Mouse (Mus musculus) kidney, embryonic 16.5 days (tissue): Measurements from ENCODE around the gene Hbq1a. TPM values are rescaled to one million over a fixed set of nuclear protein-coding genes. Genes with fewer than 3 reads are reported as not detected.

Experiments
- ATAC-seq: fragments of 200-750 bp; cut with Nextera tagmentation; 2 replicates; pipeline ENCODE4 v1.8.0; 2017; ENCODE audit warnings: moderate TSS enrichment; ENCODE audit not compliant: low FRiP score, low TSS enrichment
- H3K27ac ChIP-seq: fragments of 300-500 bp; sonication (generic); 2 replicates; pipeline ENCODE4 v1.5.1; 2014; ENCODE audit warnings: low read length
- H3K27me3 ChIP-seq: fragments of 300-500 bp; sonication (generic); 2 replicates; pipeline ENCODE4 v1.6.1; 2014; ENCODE audit warnings: low read length, control low read depth, mixed read lengths; ENCODE audit not compliant: insufficient read depth
- H3K36me3 ChIP-seq: fragments of 300-500 bp; sonication (generic); 2 replicates; pipeline ENCODE4 v1.6.1; 2014; ENCODE audit warnings: low read length, control low read depth, mixed read lengths; ENCODE audit not compliant: insufficient read depth
- H3K4me1 ChIP-seq: fragments of 300-500 bp; sonication (generic); 2 replicates; pipeline ENCODE4 v1.6.1; 2014; ENCODE audit warnings: low read length, control low read depth, mixed read lengths; ENCODE audit not compliant: insufficient read depth
- H3K4me2 ChIP-seq: fragments of 300-500 bp; sonication (generic); replicated peaks from 2 replicates; pipeline ENCODE4 v1.6.1; 2014; ENCODE audit warnings: low read depth, low read length
- H3K4me3 ChIP-seq: fragments of 300-500 bp; sonication (generic); 2 replicates; pipeline ENCODE4 v1.5.1; 2014; ENCODE audit warnings: mild to moderate bottlenecking, low read length
- H3K9ac ChIP-seq: fragments of 300-500 bp; sonication (generic); replicated peaks from 2 replicates; pipeline ENCODE4 v1.6.1; 2014; ENCODE audit warnings: low read length
- H3K9me3 ChIP-seq: fragments of 300-500 bp; sonication (generic); 2 replicates; pipeline ENCODE4 v1.6.1; 2016; ENCODE audit warnings: low read length, control low read depth
- WGBS: fragments of 180-500 bp; shearing (Covaris S2); extraction: QIAGEN DNeasy Blood & Tissue Kit; methylation state at CpG from one replicate; pipeline ENCODE4 v1.1.7; 2014; 5-methylcytosine and 5-hydroxymethylcytosine counted together
- polyA plus RNA-seq: library from polyadenylated mRNA; unstranded; fragments of >200 nt; fragmentation: Nextera tagmentation; extraction: Ambion mirVana; gene quantifications from 2 replicates; pipeline ENCODE4 v1.2.1, GENCODE M21; 2015

Hbq1a gene
- polyA plus RNA-seq, 1 experiment from 2014 or later = 0.37 TPM

- Histone ChIP-seq H3K4me1 (peaks cover 11% of the 10 kb centered on the region), H3K9ac (no peak overlapping the region), H3K27ac (no peak overlapping the region), H3K4me2 (no peak overlapping the region), H3K27me3 (no peaks in the 10 kb centered on the region), H3K9me3 (no peaks in the 10 kb centered on the region), H3K4me3 (no peak overlapping the region), H3K36me3 (no peaks in the 10 kb centered on the region)
- 74% methylated on average over 3 of the region's 3 CpGs for WGBS
- peak; percentile 31; the same call in 1 of the 2 replicates for ATAC-seq
Measured at GRCm38 (mm10) chr11:32309928-32310327, 10.1 kb downstream of the Hbq1a start.

GRCm38 (mm10) chr11:32316009-32316408 lies 16.1 kb downstream of the Hbq1a start:
- H3K4me1 ChIP-seq = no peaks in the 10 kb centered on the region
- H3K4me3 ChIP-seq = no peak overlapping the region
- ATAC-seq = no peak
- no peak overlapping the region for H3K4me2 ChIP-seq
- no peaks in the 10 kb centered on the region for H3K27me3 ChIP-seq
- H3K36me3 ChIP-seq = no peaks in the 10 kb centered on the region
- no peak overlapping the region for H3K9ac ChIP-seq
- 85% methylated on average over 3 of the region's 3 CpGs for WGBS
- H3K27ac ChIP-seq = no peak overlapping the region
- no peaks in the 10 kb centered on the region for H3K9me3 ChIP-seq

- WGBS = 69% methylated on average over 11 of the region's 11 CpGs
- ATAC-seq = no peak
- no peaks in the 10 kb centered on the region for H3K36me3 ChIP-seq
Measured at GRCm38 (mm10) chr11:32320507-32321195, 20.8 kb downstream of the Hbq1a start.

GRCm38 (mm10) chr11:32321196-32321565 lies 21.3 kb downstream of the Hbq1a start:
- WGBS = 43% methylated on average over 8 of the region's 8 CpGs
- Histone ChIP-seq H3K4me1 (no peaks in the 10 kb centered on the region; the same call in 1 of the 2 replicates), H3K36me3 (no peaks in the 10 kb centered on the region), H3K4me2 (no peak overlapping the region), H3K27ac (no peak overlapping the region), H3K27me3 (no peaks in the 10 kb centered on the region), H3K9ac (no peak overlapping the region), H3K9me3 (no peaks in the 10 kb centered on the region), H3K4me3 (no peak overlapping the region)
- ATAC-seq = no peak

More at GRCm38 (mm10) chr11:32320507-32321195, 20.8 kb downstream of the Hbq1a start:
- H3K27ac ChIP-seq = no peak overlapping the region
- no peaks in the 10 kb centered on the region for H3K27me3 ChIP-seq
- H3K4me1 ChIP-seq = no peaks in the 10 kb centered on the region; the same call in 1 of the 2 replicates
- H3K4me2 ChIP-seq = no peak overlapping the region
- H3K9me3 ChIP-seq = no peaks in the 10 kb centered on the region
- no peak overlapping the region for H3K9ac ChIP-seq
- H3K4me3 ChIP-seq = no peak overlapping the region

GRCm38 (mm10) chr11:32324609-32325008 lies 24.7 kb downstream of the Hbq1a start:
- Histone ChIP-seq H3K27me3 (no peaks in the 10 kb centered on the region), H3K4me2 (peak overlapping the region; percentile 52), H3K9ac (peak overlapping the region; percentile 40), H3K36me3 (no peaks in the 10 kb centered on the region), H3K9me3 (no peaks in the 10 kb centered on the region), H3K27ac (no peak overlapping the region), H3K4me3 (peak overlapping the region; percentile 27), H3K4me1 (no peaks in the 10 kb centered on the region; the same call in 1 of the 2 replicates)
- WGBS = 6% methylated on average over 15 of the region's 15 CpGs
- ATAC-seq = peak; percentile 93

- Histone ChIP-seq H3K36me3 (no peaks in the 10 kb centered on the region), H3K4me2 (no peak overlapping the region; the same call in 1 of the 2 replicates), H3K27ac (peak overlapping the region; percentile 41), H3K9me3 (peaks cover 3% of the 10 kb centered on the region; the same call in 1 of the 2 replicates), H3K9ac (no peak overlapping the region), H3K27me3 (no peaks in the 10 kb centered on the region), H3K4me1 (peaks cover 12% of the 10 kb centered on the region), H3K4me3 (no peak overlapping the region)
- peak; percentile 49; the same call in 1 of the 2 replicates for ATAC-seq
- 23% methylated on average over 6 of the region's 6 CpGs for WGBS
Measured at GRCm38 (mm10) chr11:32331075-32331474, 31.2 kb downstream of the Hbq1a start.

- 67% methylated on average over 5 of the region's 5 CpGs for WGBS
- no peak for ATAC-seq
Measured at GRCm38 (mm10) chr11:32331861-32332260, 32.0 kb downstream of the Hbq1a start.

GRCm38 (mm10) chr11:32333235-32333634 lies 33.4 kb downstream of the Hbq1a start:
- peaks cover 9% of the 10 kb centered on the region; the same call in 1 of the 2 replicates for H3K9me3 ChIP-seq
- 74% methylated on average over 2 of the region's 2 CpGs for WGBS
- peaks cover 12% of the 10 kb centered on the region for H3K4me1 ChIP-seq
- no peaks in the 10 kb centered on the region for H3K27me3 ChIP-seq
- ATAC-seq = no peak
- no peak overlapping the region for H3K4me3 ChIP-seq
- H3K36me3 ChIP-seq = no peaks in the 10 kb centered on the region
- H3K27ac ChIP-seq = no peak overlapping the region
- H3K9ac ChIP-seq = no peak overlapping the region
- no peak overlapping the region for H3K4me2 ChIP-seq

More at GRCm38 (mm10) chr11:32331861-32332260, 32.0 kb downstream of the Hbq1a start:
- Histone ChIP-seq H3K4me1 (peaks cover 12% of the 10 kb centered on the region), H3K9me3 (peaks cover 7% of the 10 kb centered on the region; the same call in 1 of the 2 replicates), H3K9ac (no peak overlapping the region), H3K27ac (no peak overlapping the region), H3K27me3 (no peaks in the 10 kb centered on the region), H3K36me3 (no peaks in the 10 kb centered on the region), H3K4me3 (no peak overlapping the region), H3K4me2 (no peak overlapping the region)

GRCm38 (mm10) chr11:32336435-32336907 lies 36.6 kb downstream of the Hbq1a start:
- Histone ChIP-seq H3K4me2 (no peak overlapping the region), H3K4me3 (no peak overlapping the region), H3K9ac (no peak overlapping the region), H3K9me3 (peaks cover 9% of the 10 kb centered on the region; the same call in 1 of the 2 replicates), H3K4me1 (peaks cover 10% of the 10 kb centered on the region), H3K27ac (no peak overlapping the region), H3K36me3 (no peaks in the 10 kb centered on the region), H3K27me3 (no peaks in the 10 kb centered on the region)
- 93% methylated on average over 6 of the region's 6 CpGs for WGBS
- no peak for ATAC-seq

- H3K4me3 ChIP-seq = no peak overlapping the region
- WGBS = 22% methylated on average over 2 of the region's 2 CpGs
Measured at GRCm38 (mm10) chr11:32339131-32339531, 39.3 kb downstream of the Hbq1a start.

More at GRCm38 (mm10) chr11:32339131-32339531, 39.3 kb downstream of the Hbq1a start:
- no peak for ATAC-seq
- peaks cover 10% of the 10 kb centered on the region for H3K4me1 ChIP-seq
- H3K4me2 ChIP-seq = no peak overlapping the region
- H3K36me3 ChIP-seq = no peaks in the 10 kb centered on the region
- no peaks in the 10 kb centered on the region for H3K27me3 ChIP-seq
- H3K9ac ChIP-seq = no peak overlapping the region
- no peak overlapping the region for H3K27ac ChIP-seq
- peaks cover 7% of the 10 kb centered on the region; the same call in 1 of the 2 replicates for H3K9me3 ChIP-seq
